Mouse (Mus musculus) ES-E14 (cell line): ENCODE data around the gene Il1r1.

Experiments
- CHD2 ChIP-seq: IDR thresholded peaks from 2 replicates; pipeline ENCODE4 v1.6.1; 2014; ENCODE audit warnings: mild to moderate bottlenecking, low read depth, low read length, inconsistent platforms
- HCFC1 ChIP-seq: IDR thresholded peaks from 2 replicates; pipeline ENCODE4 v1.6.1; 2012; ENCODE audit warnings: low read length, inconsistent platforms, borderline replicate concordance; ENCODE audit not compliant: insufficient read depth
- MAFK ChIP-seq: IDR thresholded peaks from 2 replicates; pipeline ENCODE4 v1.6.1; 2014; ENCODE audit warnings: mild to moderate bottlenecking, low read depth, low read length, inconsistent platforms; ENCODE audit not compliant: insufficient read depth
- ZC3H11A ChIP-seq: IDR thresholded peaks from 2 replicates; pipeline ENCODE4 v1.6.1; 2012; ENCODE audit warnings: low read depth, mild to moderate bottlenecking, inconsistent platforms, low read length, borderline replicate concordance
- ZNF384 ChIP-seq: IDR thresholded peaks from 2 replicates; pipeline ENCODE4 v1.6.1; 2012; ENCODE audit warnings: low read depth, low read length, inconsistent platforms

GRCm38 (mm10) chr1:40279182-40279743 is 54.4 kb downstream of the Il1r1 start:
- TF ChIP-seq MAFK (no peak), HCFC1 (no peak), CHD2 (no peak), ZC3H11A (no peak), ZNF384 (no peak)
